Mouse (Mus musculus): ENCODE measurements around the gene Dnajb9. TPM values are rescaled to one million over a fixed set of nuclear protein-coding genes. Genes with fewer than 3 reads are reported as not detected.
"Not testable (repeated sequence)": the region's sequence is repeated elsewhere in the genome, so short reads cannot be mapped to it uniquely, and the experiment has no call there.

Gene Dnajb9
- polyA plus RNA-seq (2015; fragmentation: Nextera tagmentation; extraction: Ambion mirVana), result 22.6 and 23.2 TPM in 2 replicates

DNA sequence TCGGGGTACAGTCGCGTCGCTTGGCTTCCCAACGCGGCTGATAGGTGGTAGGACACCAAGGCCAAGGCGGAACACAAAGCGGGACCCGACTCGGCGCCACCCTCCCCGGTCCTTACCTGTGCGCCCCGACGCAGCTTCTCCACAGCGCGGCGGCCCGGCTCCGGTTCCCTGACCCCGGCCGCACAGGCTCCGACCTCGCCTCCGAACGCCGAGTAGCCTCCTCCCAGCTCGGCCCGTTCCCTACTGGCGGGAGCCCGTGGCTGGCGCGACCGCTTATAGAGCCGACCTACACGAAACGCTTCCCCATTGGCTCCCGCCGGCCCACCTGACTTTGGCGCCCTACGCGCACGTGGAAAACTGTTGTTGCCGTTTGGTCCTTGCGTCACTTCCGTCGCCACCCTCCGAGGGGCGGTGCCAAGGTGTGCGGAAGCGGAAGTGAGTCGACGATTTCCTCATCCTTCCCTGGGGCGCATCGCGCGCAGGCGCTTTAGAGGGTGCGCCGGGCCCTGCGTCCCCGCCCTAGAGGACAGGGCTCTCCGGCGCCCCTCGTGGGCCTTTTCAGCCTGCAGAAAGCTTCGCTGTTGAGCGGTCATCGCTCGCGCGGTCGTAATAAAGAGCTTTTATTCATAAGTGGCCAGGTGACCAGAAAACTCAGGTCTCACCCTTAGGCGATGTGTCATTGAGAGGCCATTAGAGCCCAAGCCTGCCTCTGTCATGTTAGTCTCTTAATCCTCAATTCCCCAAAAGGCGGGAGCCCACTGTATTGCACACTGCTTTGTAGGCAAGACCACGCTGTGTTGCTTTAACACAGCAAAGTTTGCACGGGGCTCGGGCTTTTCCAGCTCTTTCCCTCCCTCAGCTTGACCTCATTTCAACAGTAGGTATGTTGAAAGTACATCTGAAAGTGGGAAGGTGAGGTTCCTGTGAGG lies at the start of gene Dnajb9:
Dnajb9 (minus strand) TSS at position 503 of the 929 bp plus-strand sequence.
- ATAC-seq (ENCODE audit: low FRiP score, low TSS enrichment), result peak; percentile 99
- H3K4me1 ChIP-seq (ENCODE audit: insufficient read depth, low read length), result 0 out of 2 replicates have a peak, but pooled peaks cover 7% of the 10 kb centered on the region
- under 1% methylated on average over 77 of the region's 77 CpGs for WGBS

DNA sequence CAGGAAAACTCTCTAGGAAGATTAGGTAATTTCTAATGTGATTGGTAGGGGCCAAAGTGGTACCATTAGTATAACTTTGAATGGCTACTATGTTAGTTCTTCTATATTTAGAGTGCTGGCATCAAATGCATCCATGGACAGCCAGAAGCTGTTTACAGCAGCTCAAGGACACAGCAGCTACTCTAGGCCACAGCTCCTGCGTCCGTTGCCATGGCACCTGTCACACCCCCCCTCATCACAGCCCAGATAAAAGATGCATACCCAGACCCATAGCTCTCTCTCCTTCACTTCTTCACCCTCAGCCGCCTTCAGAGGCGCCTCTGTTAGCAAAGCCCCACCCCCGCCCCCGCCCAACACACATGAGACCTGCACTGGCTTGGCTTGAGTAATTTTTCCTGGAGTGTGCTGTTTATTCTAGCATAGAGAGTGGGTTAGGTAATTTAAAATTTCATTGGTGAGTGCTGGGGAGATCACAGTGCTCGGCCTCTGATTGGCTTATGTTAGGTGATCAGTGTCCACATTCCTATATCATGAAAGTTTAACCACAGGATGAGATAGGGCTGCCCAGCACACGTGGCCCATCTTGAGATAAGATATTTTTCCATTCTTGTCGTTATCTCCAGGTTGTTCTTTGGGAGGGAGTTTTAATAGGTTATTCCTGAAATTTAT lies 38.3 kb upstream of the Dnajb9 start:
- Histone ChIP-seq H3K9me3 (ENCODE audit: low read length) (no peaks in the 10 kb centered on the region), H3K27ac (ENCODE audit: low read length) (no peak overlapping the region), H3K9ac (replicated peaks; ENCODE audit: low read length) (no peak overlapping the region), H3K4me2 (replicated peaks; ENCODE audit: low read depth, low read length) (no peak overlapping the region), H3K4me3 (ENCODE audit: low read length) (no peak overlapping the region), H3K27me3 (ENCODE audit: insufficient read depth, low read length) (no peaks in the 10 kb centered on the region), H3K36me3 (ENCODE audit: insufficient read depth, low read length) (no peaks in the 10 kb centered on the region), H3K4me1 (ENCODE audit: insufficient read depth, low read length) (no peaks in the 10 kb centered on the region)
- 66% methylated on average over 9 of the region's 9 CpGs for WGBS
- ATAC-seq (ENCODE audit: low FRiP score, low TSS enrichment), result no peak

More for the DNA sequence above, at the start of gene Dnajb9:
- H3K9ac ChIP-seq (replicated peaks; ENCODE audit: low read length), result peak within 1 kb of the TSS; percentile 95
- no peaks in the 10 kb centered on the region for H3K9me3 ChIP-seq (ENCODE audit: low read length)
- peak within 1 kb of the TSS; percentile 83 for H3K4me2 ChIP-seq (replicated peaks; ENCODE audit: low read depth, low read length)
- H3K27ac ChIP-seq (ENCODE audit: low read length), result peak within 1 kb of the TSS; percentile 85
- H3K4me3 ChIP-seq (ENCODE audit: low read length), result peak within 1 kb of the TSS; percentile 84
- H3K36me3 ChIP-seq (ENCODE audit: insufficient read depth, low read length), result peaks cover 7% of the 10 kb centered on the region; the same call in 1 of the 2 replicates
- H3K27me3 ChIP-seq (ENCODE audit: insufficient read depth, low read length), result no peaks in the 10 kb centered on the region

- Histone ChIP-seq H3K9ac (replicated peaks; ENCODE audit: low read length) (no peak overlapping the region), H3K9me3 (ENCODE audit: low read length) (no peaks in the 10 kb centered on the region), H3K4me1 (ENCODE audit: insufficient read depth, low read length) (no peaks in the 10 kb centered on the region), H3K27me3 (ENCODE audit: insufficient read depth, low read length) (no peaks in the 10 kb centered on the region), H3K4me3 (ENCODE audit: low read length) (no peak overlapping the region), H3K36me3 (ENCODE audit: insufficient read depth, low read length) (no peaks in the 10 kb centered on the region), H3K4me2 (replicated peaks; ENCODE audit: low read depth, low read length) (no peak overlapping the region), H3K27ac (ENCODE audit: low read length) (no peak overlapping the region)
- 82% methylated on average over 3 of the region's 3 CpGs for WGBS
- ATAC-seq (ENCODE audit: low FRiP score, low TSS enrichment), result no peak
These were observed 35.6 kb upstream of the Dnajb9 start for GRCm38 (mm10) chr12:44245739-44246138.

GRCm38 (mm10) chr12:44242407-44242806 lies 32.3 kb upstream of the Dnajb9 start:
- H3K9me3 ChIP-seq (ENCODE audit: low read length), result no peaks in the 10 kb centered on the region
- H3K4me2 ChIP-seq (replicated peaks; ENCODE audit: low read depth, low read length), result no peak overlapping the region
- no peaks in the 10 kb centered on the region for H3K36me3 ChIP-seq (ENCODE audit: insufficient read depth, low read length)
- H3K4me3 ChIP-seq (ENCODE audit: low read length), result no peak overlapping the region
- no peak overlapping the region for H3K27ac ChIP-seq (ENCODE audit: low read length)
- ATAC-seq (ENCODE audit: low FRiP score, low TSS enrichment), result no peak
- H3K27me3 ChIP-seq (ENCODE audit: insufficient read depth, low read length), result no peaks in the 10 kb centered on the region
- no peak overlapping the region for H3K9ac ChIP-seq (replicated peaks; ENCODE audit: low read length)
- H3K4me1 ChIP-seq (ENCODE audit: insufficient read depth, low read length), result no peaks in the 10 kb centered on the region
- WGBS, result 88% methylated on average over 4 of the region's 4 CpGs

DNA sequence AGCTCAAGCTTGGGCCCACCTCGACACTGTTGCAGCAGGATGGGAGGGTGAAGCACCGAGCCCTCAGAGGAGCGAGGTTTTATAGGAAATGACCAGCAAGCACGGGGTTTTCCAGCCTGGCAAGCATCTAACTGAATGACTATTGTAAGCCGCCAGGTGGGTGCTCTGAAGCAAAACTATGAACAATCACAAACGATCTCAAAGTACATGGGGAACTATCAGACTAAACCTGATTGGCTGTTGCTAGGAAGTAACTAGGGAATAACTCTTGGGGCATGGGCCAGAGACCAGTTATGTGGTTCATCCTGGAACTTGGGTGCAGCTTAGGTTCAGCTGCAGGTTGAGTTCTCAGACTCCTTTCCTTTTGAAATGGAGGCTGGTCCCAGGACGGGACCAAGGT lies 31.0 kb upstream of the Dnajb9 start:
- H3K4me2 ChIP-seq (replicated peaks; ENCODE audit: low read depth, low read length), result no peak overlapping the region
- H3K27ac ChIP-seq (ENCODE audit: low read length), result no peak overlapping the region
- H3K9me3 ChIP-seq (ENCODE audit: low read length), result no peaks in the 10 kb centered on the region
- no peaks in the 10 kb centered on the region for H3K4me1 ChIP-seq (ENCODE audit: insufficient read depth, low read length)
- ATAC-seq (ENCODE audit: low FRiP score, low TSS enrichment), result peak; percentile 23; the same call in 1 of the 2 replicates
- WGBS, result 63% methylated on average over 7 of the region's 7 CpGs
- H3K9ac ChIP-seq (replicated peaks; ENCODE audit: low read length), result no peak overlapping the region
- H3K27me3 ChIP-seq (ENCODE audit: insufficient read depth, low read length), result no peaks in the 10 kb centered on the region
- H3K36me3 ChIP-seq (ENCODE audit: insufficient read depth, low read length), result no peaks in the 10 kb centered on the region
- H3K4me3 ChIP-seq (ENCODE audit: low read length), result no peak overlapping the region

- no peak for ATAC-seq (ENCODE audit: low FRiP score, low TSS enrichment)
- Histone ChIP-seq H3K9ac (replicated peaks; ENCODE audit: low read length) (no peak overlapping the region), H3K9me3 (ENCODE audit: low read length) (no peaks in the 10 kb centered on the region), H3K4me2 (replicated peaks; ENCODE audit: low read depth, low read length) (no peak overlapping the region), H3K36me3 (ENCODE audit: insufficient read depth, low read length) (no peaks in the 10 kb centered on the region), H3K27me3 (ENCODE audit: insufficient read depth, low read length) (no peaks in the 10 kb centered on the region), H3K4me3 (ENCODE audit: low read length) (no peak overlapping the region), H3K4me1 (ENCODE audit: insufficient read depth, low read length) (no peaks in the 10 kb centered on the region), H3K27ac (ENCODE audit: low read length) (no peak overlapping the region)
- WGBS, result 74% methylated on average over 3 of the region's 3 CpGs
These were observed 14.5 kb upstream of the Dnajb9 start for GRCm38 (mm10) chr12:44224650-44225049.

DNA sequence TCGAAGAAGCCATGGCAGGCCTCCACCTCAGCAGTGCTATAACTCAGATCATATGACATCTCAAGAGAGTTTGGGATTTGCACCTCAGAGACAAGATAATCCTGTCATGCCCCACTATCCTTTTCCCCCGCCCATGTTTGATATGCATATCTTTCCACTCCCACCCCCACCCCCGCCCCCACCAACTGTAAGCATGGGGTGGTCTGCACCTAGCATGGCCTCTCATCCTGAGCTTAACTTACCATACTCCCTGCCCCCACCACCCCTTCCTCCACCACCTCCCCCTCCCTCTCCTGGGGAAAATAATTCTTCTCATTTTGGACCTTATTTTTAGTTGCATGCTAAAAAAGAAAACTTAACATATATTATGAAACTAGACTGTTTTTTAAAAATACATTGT lies 12.9 kb upstream of the Dnajb9 start:
- Histone ChIP-seq H3K4me3 (ENCODE audit: low read length) (no peak overlapping the region), H3K27ac (ENCODE audit: low read length) (no peak overlapping the region), H3K27me3 (ENCODE audit: insufficient read depth, low read length) (no peaks in the 10 kb centered on the region), H3K4me1 (ENCODE audit: insufficient read depth, low read length) (no peaks in the 10 kb centered on the region), H3K9me3 (ENCODE audit: low read length) (no peaks in the 10 kb centered on the region), H3K36me3 (ENCODE audit: insufficient read depth, low read length) (no peaks in the 10 kb centered on the region), H3K4me2 (replicated peaks; ENCODE audit: low read depth, low read length) (no peak overlapping the region), H3K9ac (replicated peaks; ENCODE audit: low read length) (no peak overlapping the region)
- ATAC-seq (ENCODE audit: low FRiP score, low TSS enrichment), result no peak
- 82% methylated on average over 3 of the region's 3 CpGs for WGBS

GRCm38 (mm10) chr12:44221651-44222356 lies 11.7 kb upstream of the Dnajb9 start:
- no peaks in the 10 kb centered on the region for H3K9me3 ChIP-seq (ENCODE audit: low read length)
- peak overlapping the region; percentile 68 for H3K4me3 ChIP-seq (ENCODE audit: low read length)
- WGBS, result 1% methylated on average over 89 of the region's 89 CpGs
- H3K36me3 ChIP-seq (ENCODE audit: insufficient read depth, low read length), result no peaks in the 10 kb centered on the region
- no peaks in the 10 kb centered on the region for H3K4me1 ChIP-seq (ENCODE audit: insufficient read depth, low read length)
- no peak overlapping the region for H3K27ac ChIP-seq (ENCODE audit: low read length)
- ATAC-seq (ENCODE audit: low FRiP score, low TSS enrichment), result peak; percentile 81; the same call in 1 of the 2 replicates
- no peaks in the 10 kb centered on the region for H3K27me3 ChIP-seq (ENCODE audit: insufficient read depth, low read length)
- H3K9ac ChIP-seq (replicated peaks; ENCODE audit: low read length), result peak overlapping the region; percentile 84
- H3K4me2 ChIP-seq (replicated peaks; ENCODE audit: low read depth, low read length), result peak overlapping the region; percentile 80

- Histone ChIP-seq H3K9ac (replicated peaks; ENCODE audit: low read length) (peak within 1 kb of the TSS; percentile 84), H3K4me3 (ENCODE audit: low read length) (peak within 1 kb of the TSS; percentile 68), H3K4me2 (replicated peaks; ENCODE audit: low read depth, low read length) (peak within 1 kb of the TSS; percentile 80)
- H3K4me1 ChIP-seq (ENCODE audit: insufficient read depth, low read length); H3K27me3 ChIP-seq (ENCODE audit: insufficient read depth, low read length); ATAC-seq (ENCODE audit: low FRiP score, low TSS enrichment); H3K27ac ChIP-seq (ENCODE audit: low read length); H3K9me3 ChIP-seq (ENCODE audit: low read length); H3K36me3 ChIP-seq (ENCODE audit: insufficient read depth, low read length): not testable (repeated sequence)
- 90% methylated on average over 2 of the region's 2 CpGs for WGBS
These were observed 10.9 kb upstream of the Dnajb9 start, which contains the start of gene Pnpla8 for GRCm38 (mm10) chr12:44221070-44221469. Pnpla8 (plus strand) TSS chr12:44221370.

Data from kidney, embryonic 16.5 days (tissue).